Mouse (Mus musculus) G1E-ER4 (cell line): ENCODE results near the gene Hvcn1. TPM values are rescaled to one million over a fixed set of nuclear protein-coding genes. Genes with fewer than 3 reads are reported as not detected.

Experiments
- GATA1 ChIP-seq: IDR thresholded peaks from one replicate; pipeline ENCODE4 v1.8.0; 2012; ENCODE audit warnings: low read length, inconsistent platforms
- polyA plus RNA-seq: library from polyadenylated mRNA; stranded (reverse); fragments of >175 nt; gene quantifications from 2 replicates; pipeline ENCODE4 v1.2.3, GENCODE M21; 2012

Hvcn1 gene
- polyA plus RNA-seq, 1 experiment = 0.29 TPM

DNA sequence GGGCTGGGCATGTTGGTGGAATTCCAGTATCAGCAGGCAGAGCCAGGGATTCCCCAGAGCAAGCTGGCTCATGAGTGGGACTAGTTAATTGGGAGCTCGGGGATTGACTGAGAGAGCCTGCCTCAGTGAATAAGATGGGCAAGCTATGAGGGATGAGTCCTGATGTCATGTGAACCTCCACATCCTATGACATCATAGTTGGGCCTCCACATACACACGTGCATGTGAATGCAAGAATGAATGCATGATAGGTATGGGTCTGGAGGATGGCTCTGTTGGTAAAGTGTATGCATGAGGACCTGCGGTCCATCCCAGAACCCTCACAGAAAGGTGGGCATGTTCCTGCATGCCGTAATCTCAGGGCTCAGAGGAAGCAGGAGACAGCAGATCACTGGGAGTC is 14.5 kb downstream of the Hvcn1 start:
- TF ChIP-seq GATA1 = no peak

GRCm38 (mm10) chr5:122224291-122224690 is 17.7 kb downstream of the Hvcn1 start:
- no peak for TF ChIP-seq GATA1

DNA sequence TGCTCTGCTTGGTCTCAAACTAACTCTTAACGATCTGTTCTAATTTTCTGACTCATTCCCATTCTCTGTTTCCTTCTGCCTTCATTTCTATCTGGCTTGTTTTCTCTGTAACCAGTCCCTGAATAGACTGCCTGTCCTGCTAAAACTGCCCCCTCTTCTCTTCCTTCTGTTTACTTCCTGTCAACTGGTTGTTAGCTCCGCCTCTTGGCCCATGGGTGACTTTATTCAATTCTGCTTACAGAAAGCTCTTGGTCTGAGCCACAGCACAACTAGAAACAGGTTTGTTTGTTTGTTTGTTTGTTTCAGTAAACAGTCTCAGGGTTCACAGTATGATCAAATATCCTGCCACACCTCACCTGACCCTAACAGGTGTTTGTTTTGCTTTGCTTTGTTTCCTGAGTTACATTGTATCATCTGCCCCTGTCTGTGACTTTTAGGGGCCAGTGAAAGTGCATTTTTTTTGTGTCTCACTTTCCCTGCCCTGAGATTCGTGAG is 21.7 kb downstream of the Hvcn1 start:
- TF ChIP-seq GATA1 = no peak

GRCm38 (mm10) chr5:122228772-122229171 is 22.2 kb downstream of the Hvcn1 start:
- no peak for TF ChIP-seq GATA1

- TF ChIP-seq GATA1 = no peak
Observed at GRCm38 (mm10) chr5:122230816-122231215, 24.2 kb downstream of the Hvcn1 start.

GRCm38 (mm10) chr5:122231431-122231830 is 24.8 kb downstream of the Hvcn1 start:
- TF ChIP-seq GATA1 = no peak

- no peak for TF ChIP-seq GATA1
Observed at GRCm38 (mm10) chr5:122232004-122232403, 25.4 kb downstream of the Hvcn1 start.

GRCm38 (mm10) chr5:122233077-122233581 is 26.5 kb downstream of the Hvcn1 start:
- no peak for TF ChIP-seq GATA1

- TF ChIP-seq GATA1 = no peak
Observed at GRCm38 (mm10) chr5:122233695-122234094, 27.1 kb downstream of the Hvcn1 start.

DNA sequence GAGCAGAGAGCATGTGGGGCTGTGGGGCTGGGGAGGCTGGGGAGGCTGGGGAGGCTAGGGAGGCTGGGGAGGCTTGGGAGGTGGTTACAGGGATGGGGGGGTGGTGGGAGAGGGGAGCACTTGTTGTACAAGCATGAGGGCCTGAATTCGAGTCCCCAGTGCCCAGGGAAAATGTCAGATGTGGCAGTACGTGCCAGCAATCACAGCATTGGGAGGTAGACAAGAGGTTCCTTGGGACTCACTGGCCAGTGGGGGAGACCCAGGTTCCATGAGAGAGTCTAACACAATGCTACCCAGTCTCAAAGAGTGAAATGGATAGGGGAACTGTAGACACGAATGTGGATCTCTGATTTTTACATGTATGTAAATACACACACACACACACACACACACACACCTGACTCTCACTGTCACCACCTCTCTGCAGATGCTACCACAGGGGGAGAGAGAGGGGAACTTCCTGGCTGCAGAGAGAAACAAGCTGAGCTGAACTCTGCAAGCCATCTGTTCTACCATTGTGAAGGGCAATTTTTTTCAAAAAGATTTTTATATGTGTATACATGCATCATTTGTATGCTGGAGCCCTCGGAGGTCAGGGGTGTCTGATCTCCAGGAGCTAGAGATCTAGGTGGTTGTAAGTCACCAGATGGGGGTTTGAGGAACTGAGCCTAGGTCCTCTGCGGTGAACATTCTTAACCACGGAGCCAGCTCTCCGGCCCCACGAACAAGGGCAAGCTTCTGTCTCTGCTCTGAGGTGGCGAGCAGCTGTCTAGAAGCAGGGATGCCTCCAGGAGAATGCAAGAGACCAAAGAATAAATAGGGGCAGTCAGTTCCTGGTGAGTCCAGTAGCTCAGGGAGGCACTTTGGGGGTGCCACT is 28.0 kb downstream of the Hvcn1 start:
- no peak for TF ChIP-seq GATA1

GRCm38 (mm10) chr5:122235196-122235836 is 28.7 kb downstream of the Hvcn1 start:
- TF ChIP-seq GATA1 = no peak

DNA sequence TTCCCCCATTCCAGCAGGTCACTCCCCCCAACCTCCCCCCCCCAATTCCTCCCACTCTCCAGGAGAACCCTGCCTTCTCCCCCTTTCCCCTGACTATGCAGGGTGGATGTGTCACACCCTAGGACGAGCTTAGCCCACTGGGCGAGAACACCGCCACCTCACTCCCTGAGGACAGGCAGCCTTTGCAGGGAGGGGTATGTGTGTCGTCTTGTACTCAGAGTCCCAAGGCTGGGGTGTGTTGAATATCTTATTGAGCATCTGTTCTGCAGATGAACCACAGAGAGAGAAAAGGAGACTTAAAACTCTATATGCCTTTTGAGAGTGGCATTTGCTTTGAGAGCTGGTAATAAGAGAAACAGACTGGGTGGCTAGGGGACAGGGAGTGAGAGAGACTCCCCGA is 30.6 kb downstream of the Hvcn1 start:
- no peak for TF ChIP-seq GATA1

DNA sequence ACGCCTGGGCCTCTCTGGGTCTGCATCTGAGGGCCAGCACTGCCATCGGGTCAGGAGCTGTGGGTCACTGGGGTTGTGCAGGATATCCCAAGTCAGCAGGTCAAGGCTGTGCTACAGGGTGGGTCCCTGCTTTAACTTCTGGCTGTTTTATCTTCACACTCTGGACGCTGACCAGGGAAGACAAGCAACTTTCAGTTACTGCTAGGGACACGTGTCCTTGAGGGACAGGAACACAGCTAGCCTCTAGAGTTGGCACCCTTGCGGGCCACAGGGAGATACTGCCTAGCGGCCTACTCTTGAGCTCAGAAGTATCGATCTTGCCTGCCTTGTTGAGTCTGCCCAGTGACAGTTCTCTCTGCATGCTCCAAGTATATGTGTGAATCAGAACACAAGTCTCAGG is 33.0 kb downstream of the Hvcn1 start:
- no peak for TF ChIP-seq GATA1

GRCm38 (mm10) chr5:122240521-122240920 is 33.9 kb downstream of the Hvcn1 start:
- TF ChIP-seq GATA1 = no peak

DNA sequence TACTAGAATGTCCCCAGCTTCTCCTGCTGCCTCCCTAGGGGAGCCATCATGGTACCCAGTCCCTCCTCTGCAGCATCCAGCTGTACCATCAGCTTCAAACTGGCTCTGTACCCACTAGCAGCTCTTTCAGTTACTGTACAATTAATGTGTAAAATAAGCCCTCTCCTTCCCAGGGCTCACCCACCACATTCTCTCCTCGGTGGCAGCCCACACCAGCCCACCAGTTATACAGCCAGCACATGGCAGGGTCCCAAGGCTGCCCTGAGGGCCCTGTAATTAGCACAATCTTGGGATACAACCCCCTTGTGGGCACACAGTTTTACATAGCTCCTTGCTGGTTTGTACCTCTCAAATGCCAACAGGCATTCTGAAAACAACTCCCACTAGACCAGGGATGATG is 34.4 kb downstream of the Hvcn1 start:
- TF ChIP-seq GATA1 = no peak

DNA sequence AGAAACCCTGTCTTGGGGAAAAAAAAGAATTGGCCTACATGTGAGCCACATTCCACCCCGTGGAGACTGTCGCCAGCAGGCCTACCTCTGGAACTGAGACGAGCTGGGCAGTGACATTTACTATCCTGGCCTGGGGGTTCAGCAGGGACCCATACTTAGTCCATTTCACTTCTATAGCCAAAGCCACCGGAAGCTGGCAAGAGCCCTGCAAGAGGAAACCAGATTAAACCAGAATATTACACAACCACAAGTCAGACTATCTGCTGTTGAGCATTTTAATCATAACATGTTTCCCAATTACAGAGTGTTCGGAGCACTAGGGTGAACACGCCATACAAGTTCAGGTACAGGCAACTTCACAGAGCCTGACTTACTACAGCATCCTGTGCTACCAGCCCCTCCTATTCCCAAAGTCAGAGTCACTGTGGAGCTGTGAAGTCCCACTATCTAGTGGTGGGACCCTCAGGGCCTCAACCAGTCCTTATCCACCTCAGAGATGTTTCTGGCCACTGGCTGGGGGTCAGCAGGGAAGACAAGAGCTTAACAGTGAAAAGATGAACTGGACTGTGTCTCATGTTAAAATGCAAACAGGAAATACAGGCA is 36.0 kb downstream of the Hvcn1 start:
- TF ChIP-seq GATA1 = no peak
